Mouse (Mus musculus) C2C12 (cell line): ENCODE measurements around the gene Vdr.

ENCODE experiments used
- CTCF ChIP-seq: IDR thresholded peaks from one replicate; pipeline ENCODE4 v1.5.1; 2011; ENCODE audit not compliant: control insufficient read depth, insufficient read depth, insufficient read length
- MAX ChIP-seq: IDR thresholded peaks from one replicate; pipeline ENCODE4 v1.6.1; 2011; ENCODE audit warnings: mild to moderate bottlenecking, control low read depth

GRCm38 (mm10) chr15:97865175-97865574 is 45.3 kb downstream of the Vdr start:
- no peak for TF ChIP-seq MAX
- TF ChIP-seq CTCF = no peak
